Comparison of ENCODE assay signal across 8 mouse cellular contexts in the genomic region with DNA sequence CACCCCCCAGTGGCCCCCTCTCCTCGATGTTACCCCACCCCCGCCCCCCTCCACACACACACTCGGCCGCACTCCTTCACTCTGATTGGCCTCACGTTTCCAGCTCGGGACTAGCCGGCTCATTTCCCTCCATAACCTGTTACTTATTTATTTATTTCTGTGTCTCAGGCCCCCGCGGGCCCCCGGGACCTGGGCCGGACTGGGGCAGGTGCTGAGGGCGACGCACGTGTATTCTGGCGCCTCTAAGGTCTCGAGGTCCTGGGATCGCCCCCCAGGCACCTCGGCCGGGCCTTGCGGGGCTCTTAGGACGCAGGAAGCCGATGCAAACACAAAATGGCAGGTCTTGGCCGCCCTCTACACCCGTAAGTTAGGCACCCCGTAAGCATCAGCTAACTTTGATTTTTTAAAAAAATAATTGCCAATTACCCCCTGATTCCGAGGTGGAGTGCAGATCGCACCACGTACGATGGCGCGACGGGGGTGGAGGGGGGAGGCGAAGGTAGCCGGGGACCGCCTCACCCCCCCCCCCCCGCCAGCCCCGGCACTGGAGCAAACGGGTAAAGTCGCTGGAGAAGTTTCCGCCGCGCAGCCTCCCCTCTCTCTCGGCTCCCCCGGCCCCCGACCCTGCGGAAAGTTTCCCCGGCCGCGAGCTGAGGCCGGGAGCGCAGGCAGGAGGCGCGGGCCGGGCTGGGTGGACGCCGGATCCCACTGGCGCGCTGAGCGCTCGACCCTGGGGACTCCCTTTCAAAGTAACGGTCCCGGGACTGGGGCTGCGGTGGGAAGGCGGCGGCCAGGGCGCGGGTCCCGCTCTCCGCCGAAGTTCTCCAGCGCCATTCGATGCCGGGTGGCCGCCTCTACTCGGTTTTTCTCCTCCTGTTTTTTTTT. TPM values are rescaled to one million over a fixed set of nuclear protein-coding genes. Genes with fewer than 3 reads are reported as not detected.
A peak's percentile ranks its signal among the peaks of the same experiment; 100 is the strongest.
DNase-seq lines count a peak whose midpoint lies in the region; ATAC-seq and TF ChIP-seq lines count a peak whose summit lies in the region.

No protein-coding gene starts in this region.

- DNase-seq in gastrocnemius, postnatal 10 days: peak; percentile 41
- no peak for DNase-seq in gastrocnemius, postnatal 36 days
- peak; percentile 35 for DNase-seq in ES-CJ7 (ENCODE audit: low read depth, low spot score)

- intact Hi-C loops in gastrocnemius, postnatal 36 days (cut with DNase I): loop anchor here (10.0 kb wide), 1 partner anchor 257 kb away; no protein-coding TSS in a partner anchor

- ATAC-seq in heart, embryonic 15.5 days (replicated peaks; ENCODE audit: insufficient number of reproducible peaks, insufficient read depth, low FRiP score, low read depth): peak; percentile 53; the same call in 1 of the 2 replicates
- ATAC-seq in limb, embryonic 12.5 days (ENCODE audit: insufficient number of reproducible peaks, insufficient read depth, low FRiP score, low TSS enrichment, low read depth): peak; percentile 30; the same call in 1 of the 2 replicates
- no peak for ATAC-seq in frontal cortex, adult (ENCODE audit: low TSS enrichment)

- H3K4me3 ChIP-seq in cortical plate, adult 2 months (ENCODE audit: insufficient read depth, low read length): peak overlapping the region; percentile 46
- H3K4me3 ChIP-seq in heart, embryonic 15.5 days: peak overlapping the region; percentile 69
- peak overlapping the region; percentile 56 for H3K4me3 ChIP-seq in limb, embryonic 12.5 days (replicated peaks)
- H3K4me3 ChIP-seq in olfactory bulb, adult 2 months (ENCODE audit: insufficient read depth, low read depth, low read length): peak overlapping the region; percentile 50

- H3K27me3 ChIP-seq in heart, embryonic 15.5 days: peaks cover 80% of the 10 kb centered on the region
- H3K27me3 ChIP-seq in limb, embryonic 12.5 days: peaks cover 94% of the 10 kb centered on the region

- no peak for TF ChIP-seq POLR2A in cortical plate, adult 2 months (IDR thresholded peaks at IDR 0.05; ENCODE audit: extremely low read depth, insufficient read depth, low read length)
- no peak for TF ChIP-seq POLR2A in olfactory bulb, adult 2 months (IDR thresholded peaks at IDR 0.05; ENCODE audit: insufficient read depth, low read depth, low read length)

- TF ChIP-seq CTCF in cortical plate, adult 2 months (IDR thresholded peaks at IDR 0.05; ENCODE audit: extremely low read depth, insufficient read depth, low read length): no peak
- TF ChIP-seq CTCF in olfactory bulb, adult 2 months (IDR thresholded peaks at IDR 0.05; ENCODE audit: insufficient read depth, low read depth, low read length): no peak

- no peaks in the 10 kb centered on the region for H3K9me3 ChIP-seq in heart, embryonic 15.5 days (replicated peaks)
- H3K9me3 ChIP-seq in limb, embryonic 12.5 days: no peaks in the 10 kb centered on the region

- 0 out of 2 replicates have a peak overlapping the region, but pooled peaks have one; percentile 48 for H3K27ac ChIP-seq in cortical plate, adult 2 months (ENCODE audit: insufficient read depth, low read length)
- peak overlapping the region; percentile 74 for H3K27ac ChIP-seq in heart, embryonic 15.5 days
- peak overlapping the region; percentile 41; the same call in 1 of the 2 replicates for H3K27ac ChIP-seq in limb, embryonic 12.5 days
- H3K27ac ChIP-seq in olfactory bulb, adult 2 months (ENCODE audit: insufficient read depth, low read depth, low read length): no peak overlapping the region

- under 1% methylated on average over 75 of the region's 75 CpGs for WGBS in heart, embryonic 15.5 days
- WGBS in limb, embryonic 12.5 days: under 1% methylated on average over 74 of the region's 75 CpGs
- WGBS in olfactory bulb, adult 2 months: 1% methylated on average over 75 of the region's 75 CpGs

- peak overlapping the region; percentile 97 for H3K4me2 ChIP-seq in heart, embryonic 15.5 days
- H3K4me2 ChIP-seq in limb, embryonic 12.5 days: peak overlapping the region; percentile 95

- H3K4me1 ChIP-seq in cortical plate, adult 2 months (ENCODE audit: control insufficient read depth, insufficient read depth, low read length): no peaks in the 10 kb centered on the region
- H3K4me1 ChIP-seq in heart, embryonic 15.5 days (replicated peaks): peaks cover 41% of the 10 kb centered on the region
- peaks cover 21% of the 10 kb centered on the region for H3K4me1 ChIP-seq in limb, embryonic 12.5 days (replicated peaks)
- H3K4me1 ChIP-seq in olfactory bulb, adult 2 months (ENCODE audit: control insufficient read depth, insufficient read depth, low read length): peaks cover 32% of the 10 kb centered on the region

- H3K9ac ChIP-seq in heart, embryonic 15.5 days: peak overlapping the region; percentile 67
- H3K9ac ChIP-seq in limb, embryonic 12.5 days (replicated peaks): peak overlapping the region; percentile 65

- no peaks in the 10 kb centered on the region for H3K36me3 ChIP-seq in heart, embryonic 15.5 days
- H3K36me3 ChIP-seq in limb, embryonic 12.5 days: no peaks in the 10 kb centered on the region

RNA-seq across cellular contexts. Expression of a gene that starts 1.7 kb away (rescaled TPM):
- total RNA-seq in gastrocnemius, postnatal 10 days (2021): 1 to 10 TPM; 3.9 to 4.2 TPM
- 1 to 10 TPM in 1 of 2 experiments, under 1 TPM in 1; 0.81 to 1.0 TPM for total RNA-seq in gastrocnemius, postnatal 36 days (2021)
- 16.0 and 16.5 TPM in 2 replicates for polyA plus RNA-seq in cortical plate, adult 2 months (2012; rRNA removed)
- 4.8 and 4.9 TPM in 2 replicates for polyA plus RNA-seq in heart, embryonic 15.5 days (2015; fragmentation: Nextera tagmentation; extraction: Ambion mirVana)
- polyA plus RNA-seq in limb, embryonic 12.5 days (2016; fragmentation: Nextera tagmentation; extraction: Ambion mirVana): 6.2 and 8.1 TPM in 2 replicates
- not detected in 2 replicates for polyA plus RNA-seq in olfactory bulb, adult 2 months (2012; ENCODE audit: insufficient read depth, insufficient read length, low replicate concordance, missing spikeins)

Comparison
In these comparisons a context has a peak if more than half of its experiments do, and no peak if none do; other contexts are left out.
1. DNase-seq: peak in gastrocnemius, postnatal 10 days (single experiment) and ES-CJ7 (single experiment); none in gastrocnemius, postnatal 36 days (0 of 2).
2. Peak in every context shown above with its lines, with median percentiles within 50 percentile points of each other: H3K4me3 ChIP-seq.